Mouse (Mus musculus) hindbrain, embryonic 16.5 days (tissue): ENCODE results near the gene Alkbh3. TPM values are rescaled to one million over a fixed set of nuclear protein-coding genes. Genes with fewer than 3 reads are reported as not detected.

Experiments
- ATAC-seq: fragments of 200-750 bp; cut with Nextera tagmentation; 2 replicates; pipeline ENCODE4 v1.8.0; 2017; ENCODE audit warnings: moderate TSS enrichment, moderate library complexity
- H3K27ac ChIP-seq: fragments of 300-500 bp; sonication (generic); 2 replicates; pipeline ENCODE4 v1.5.1; 2014; ENCODE audit warnings: low read depth, mild to moderate bottlenecking, control low read depth, low read length, moderate library complexity
- H3K27me3 ChIP-seq: fragments of 300-500 bp; sonication (generic); replicated peaks from 2 replicates; pipeline ENCODE4 v1.6.1; 2014; ENCODE audit warnings: low read length; ENCODE audit not compliant: control insufficient read depth, insufficient read depth
- H3K36me3 ChIP-seq: fragments of 300-500 bp; sonication (generic); 2 replicates; pipeline ENCODE4 v1.6.1; 2014; ENCODE audit warnings: mild to moderate bottlenecking, low read length, moderate library complexity, mixed read lengths; ENCODE audit not compliant: control insufficient read depth, insufficient read depth
- H3K4me1 ChIP-seq: fragments of 300-500 bp; sonication (generic); 2 replicates; pipeline ENCODE4 v1.6.1; 2014; ENCODE audit warnings: low read depth, low read length; ENCODE audit not compliant: control insufficient read depth, insufficient read depth
- H3K4me2 ChIP-seq: fragments of 300-500 bp; sonication (generic); 2 replicates; pipeline ENCODE4 v1.6.1; 2014; ENCODE audit warnings: mild to moderate bottlenecking, low read length, control low read depth, moderate library complexity
- H3K4me3 ChIP-seq: fragments of 300-500 bp; sonication (generic); 2 replicates; pipeline ENCODE4 v1.5.1; 2014; ENCODE audit warnings: mild to moderate bottlenecking, low read length, control low read depth, moderate library complexity
- H3K9ac ChIP-seq: fragments of 300-500 bp; sonication (generic); 2 replicates; pipeline ENCODE4 v1.6.1; 2014; ENCODE audit warnings: low read depth, mild to moderate bottlenecking, control low read depth, low read length, moderate library complexity
- H3K9me3 ChIP-seq: fragments of 300-500 bp; sonication (generic); 2 replicates; pipeline ENCODE4 v1.6.1; 2014; ENCODE audit warnings: mild to moderate bottlenecking, low read length, moderate library complexity; ENCODE audit not compliant: control insufficient read depth
- WGBS: fragments of 180-500 bp; shearing (Covaris S2); extraction: QIAGEN DNeasy Blood & Tissue Kit; methylation state at CpG from one replicate; pipeline ENCODE4 v1.1.7; 2014; 5-methylcytosine and 5-hydroxymethylcytosine counted together
- polyA plus RNA-seq: library from polyadenylated mRNA; unstranded; fragments of >200 nt; fragmentation: Nextera tagmentation; extraction: Ambion mirVana; gene quantifications from 2 replicates; pipeline ENCODE4 v1.2.1, GENCODE M21; 2015

The Alkbh3 gene
- polyA plus RNA-seq, 1 experiment from 2014 or later = 44.7 TPM

GRCm38 (mm10) chr2:94001918-94002317 lies 8.7 kb downstream of the Alkbh3 start:
- Histone ChIP-seq H3K4me1 (no peaks in the 10 kb centered on the region), H3K4me3 (no peak overlapping the region), H3K4me2 (no peak overlapping the region), H3K27ac (no peak overlapping the region), H3K27me3 (no peaks in the 10 kb centered on the region), H3K36me3 (peaks cover 29% of the 10 kb centered on the region), H3K9ac (no peak overlapping the region), H3K9me3 (no peaks in the 10 kb centered on the region)
- ATAC-seq = no peak
- WGBS = 83% methylated on average over 4 of the region's 4 CpGs

- H3K4me2 ChIP-seq = no peak overlapping the region
- no peak overlapping the region for H3K27ac ChIP-seq
- no peak for ATAC-seq
- H3K4me3 ChIP-seq = no peak overlapping the region
- no peaks in the 10 kb centered on the region for H3K27me3 ChIP-seq
- H3K9me3 ChIP-seq = no peaks in the 10 kb centered on the region
- no peaks in the 10 kb centered on the region for H3K4me1 ChIP-seq
- peaks cover 26% of the 10 kb centered on the region for H3K36me3 ChIP-seq
- no peak overlapping the region for H3K9ac ChIP-seq
- 81% methylated on average over 6 of the region's 6 CpGs for WGBS
These were observed 9.2 kb downstream of the Alkbh3 start for GRCm38 (mm10) chr2:94001411-94001810.

- no peak within 1 kb of the TSS for H3K4me3 ChIP-seq
- no peak within 1 kb of the TSS for H3K9ac ChIP-seq
- no peaks in the 10 kb centered on the region for H3K27me3 ChIP-seq
- H3K9me3 ChIP-seq = no peaks in the 10 kb centered on the region
- H3K4me1 ChIP-seq = peaks cover 10% of the 10 kb centered on the region
- H3K27ac ChIP-seq = no peak within 1 kb of the TSS
- peaks cover 21% of the 10 kb centered on the region for H3K36me3 ChIP-seq
- H3K4me2 ChIP-seq = no peak within 1 kb of the TSS
- WGBS = 91% methylated on average over 6 of the region's 6 CpGs
- ATAC-seq = no peak
These were observed 14.4 kb downstream of the Alkbh3 start, which contains the start of gene Gm27027 for GRCm38 (mm10) chr2:93996254-93996653. Gene Gm27027 (minus strand): TSS chr2:93996354.

GRCm38 (mm10) chr2:93992810-93993209 lies 17.8 kb downstream of the Alkbh3 start:
- Histone ChIP-seq H3K4me1 (peaks cover 10% of the 10 kb centered on the region), H3K27ac (no peak overlapping the region), H3K9me3 (no peaks in the 10 kb centered on the region), H3K9ac (no peak overlapping the region), H3K36me3 (peaks cover 23% of the 10 kb centered on the region), H3K4me3 (no peak overlapping the region), H3K4me2 (peak overlapping the region; percentile 20), H3K27me3 (no peaks in the 10 kb centered on the region)
- ATAC-seq = no peak
- 42% methylated on average over 3 of the region's 3 CpGs for WGBS

- Histone ChIP-seq H3K36me3 (peaks cover 22% of the 10 kb centered on the region), H3K9ac (no peak overlapping the region), H3K4me3 (no peak overlapping the region), H3K27ac (no peak overlapping the region), H3K4me1 (peaks cover 10% of the 10 kb centered on the region), H3K9me3 (no peaks in the 10 kb centered on the region), H3K27me3 (no peaks in the 10 kb centered on the region), H3K4me2 (peak overlapping the region; percentile 20)
- 24% methylated on average over 5 of the region's 5 CpGs for WGBS
- peak; percentile 63 for ATAC-seq
These were observed 18.3 kb downstream of the Alkbh3 start for GRCm38 (mm10) chr2:93992259-93992658.

- peaks cover 10% of the 10 kb centered on the region for H3K4me1 ChIP-seq
- H3K36me3 ChIP-seq = peaks cover 22% of the 10 kb centered on the region
- H3K4me2 ChIP-seq = no peak overlapping the region
- H3K27me3 ChIP-seq = no peaks in the 10 kb centered on the region
- H3K27ac ChIP-seq = peak overlapping the region; percentile 36; the same call in 1 of the 2 replicates
- no peak overlapping the region for H3K9ac ChIP-seq
- ATAC-seq = no peak
- H3K9me3 ChIP-seq = no peaks in the 10 kb centered on the region
- H3K4me3 ChIP-seq = no peak overlapping the region
- 91% methylated on average over 3 of the region's 3 CpGs for WGBS
These were observed 19.3 kb downstream of the Alkbh3 start for GRCm38 (mm10) chr2:93991336-93991735.

GRCm38 (mm10) chr2:93988440-93988839 lies 22.2 kb downstream of the Alkbh3 start:
- Histone ChIP-seq H3K36me3 (peaks cover 10% of the 10 kb centered on the region; the same call in 1 of the 2 replicates), H3K4me2 (no peak overlapping the region), H3K4me1 (peaks cover 10% of the 10 kb centered on the region), H3K9me3 (no peaks in the 10 kb centered on the region), H3K9ac (no peak overlapping the region), H3K27me3 (no peaks in the 10 kb centered on the region), H3K27ac (no peak overlapping the region), H3K4me3 (no peak overlapping the region)
- WGBS = 97% methylated on average over 2 of the region's 2 CpGs
- ATAC-seq = no peak

GRCm38 (mm10) chr2:93982457-93983235 lies 28.0 kb downstream of the Alkbh3 start:
- Histone ChIP-seq H3K27me3 (no peaks in the 10 kb centered on the region), H3K9me3 (no peaks in the 10 kb centered on the region), H3K9ac (no peak overlapping the region), H3K4me2 (no peak overlapping the region), H3K4me1 (peaks cover under 1% of the 10 kb centered on the region; the same call in 1 of the 2 replicates), H3K36me3 (peaks cover 17% of the 10 kb centered on the region; the same call in 1 of the 2 replicates), H3K27ac (no peak overlapping the region), H3K4me3 (no peak overlapping the region)
- WGBS = 84% methylated on average over 4 of the region's 4 CpGs
- ATAC-seq = no peak

GRCm38 (mm10) chr2:93979249-93980120 lies 31.1 kb downstream of the Alkbh3 start:
- ATAC-seq = no peak
- Histone ChIP-seq H3K4me1 (peaks cover 23% of the 10 kb centered on the region), H3K9me3 (no peaks in the 10 kb centered on the region), H3K27ac (no peak overlapping the region), H3K9ac (no peak overlapping the region), H3K36me3 (peaks cover 17% of the 10 kb centered on the region; the same call in 1 of the 2 replicates), H3K4me2 (no peak overlapping the region), H3K4me3 (no peak overlapping the region), H3K27me3 (no peaks in the 10 kb centered on the region)
- 84% methylated on average over 7 of the region's 7 CpGs for WGBS
